Mouse (Mus musculus) embryonic fibroblast, embryonic 13.5 days (primary cell): Measurements from ENCODE around the gene Vgf.

Source experiments
- CTCF ChIP-seq: IDR thresholded peaks from 2 replicates; pipeline ENCODE4 v1.5.1; 2011; ENCODE audit warnings: mild to moderate bottlenecking, control low read depth, low read length, moderate library complexity, borderline replicate concordance; ENCODE audit not compliant: insufficient read depth
- POLR2A ChIP-seq: IDR thresholded peaks from 2 replicates; pipeline ENCODE4 v1.6.1; 2011; ENCODE audit warnings: low read depth, mild to moderate bottlenecking, control low read depth, low read length, moderate library complexity

DNA sequence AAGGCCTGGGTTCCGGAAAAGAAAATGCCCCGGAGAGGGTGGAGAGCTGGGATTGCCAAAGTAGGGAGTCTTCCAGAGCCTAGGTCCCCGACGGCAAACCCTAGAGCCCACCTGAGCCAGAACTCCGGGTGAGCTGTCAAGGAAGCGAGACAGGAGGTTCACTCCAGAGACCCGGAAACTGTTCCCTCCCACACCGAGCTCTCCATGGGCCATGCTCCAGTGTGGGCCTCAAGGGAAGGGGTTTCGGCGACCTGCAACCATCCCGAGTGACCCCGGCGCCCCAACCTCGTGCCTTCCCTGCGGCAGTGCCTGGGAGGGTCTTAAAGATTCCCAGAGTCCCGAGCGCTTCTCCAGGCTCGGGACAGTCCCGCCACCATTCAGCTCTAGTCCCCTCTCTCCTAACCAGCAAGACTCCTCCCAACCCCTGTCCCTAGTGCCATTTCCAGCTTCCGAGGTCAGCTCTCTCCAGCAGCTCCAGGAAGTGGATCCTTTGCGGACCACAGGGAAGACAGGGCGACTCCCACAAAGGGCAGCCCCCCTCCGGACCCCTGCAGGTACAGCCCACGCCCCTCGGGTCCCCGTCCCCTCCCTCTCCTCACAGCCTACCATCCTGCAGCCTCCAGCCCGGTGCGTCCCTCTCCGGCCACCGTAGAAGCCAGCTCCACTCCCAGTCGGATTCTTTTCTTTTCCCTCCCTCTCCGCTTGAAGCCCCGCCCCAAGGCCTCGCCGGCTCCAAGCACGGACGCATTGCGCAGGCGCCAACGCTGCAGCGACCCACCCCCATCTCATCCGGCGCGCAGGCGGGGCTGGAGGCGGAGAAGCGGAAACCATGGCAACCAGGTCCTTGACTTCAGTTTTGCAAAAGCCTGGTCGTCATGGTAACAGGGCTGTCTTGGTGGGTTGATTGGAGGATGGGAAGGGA is 19.5 kb downstream of the Vgf start, which contains the start of gene Ap1s1:
- TF ChIP-seq CTCF (no peak), POLR2A (peak; percentile 79; the same call in 1 of the 2 replicates)
